Mouse (Mus musculus): Measurements from ENCODE around the gene Zfp609. TPM values are rescaled to one million over a fixed set of nuclear protein-coding genes. Genes with fewer than 3 reads are reported as not detected.

The Zfp609 gene
- polyA plus RNA-seq, 1 experiment from 2014 or later: 7.7 TPM

GRCm38 (mm10) chr9:65741066-65741852 lies 86.1 kb downstream of the Zfp609 start:
- H3K9ac ChIP-seq: no peak overlapping the region
- H3K4me3 ChIP-seq: no peak overlapping the region
- no peaks in the 10 kb centered on the region for H3K27me3 ChIP-seq
- H3K9me3 ChIP-seq: no peaks in the 10 kb centered on the region
- no peaks in the 10 kb centered on the region for H3K36me3 ChIP-seq
- no peak for ATAC-seq (ENCODE audit: low FRiP score, low read depth)
- WGBS: 87% methylated on average over 14 of the region's 14 CpGs
- H3K27ac ChIP-seq (replicated peaks): no peak overlapping the region
- no peak overlapping the region for H3K4me2 ChIP-seq
- peaks cover 39% of the 10 kb centered on the region for H3K4me1 ChIP-seq (replicated peaks)

- Histone ChIP-seq H3K9ac (no peak overlapping the region), H3K36me3 (peaks cover 7% of the 10 kb centered on the region; the same call in 1 of the 2 replicates), H3K9me3 (no peaks in the 10 kb centered on the region), H3K27me3 (no peaks in the 10 kb centered on the region), H3K27ac (replicated peaks) (no peak overlapping the region), H3K4me2 (no peak overlapping the region), H3K4me3 (no peak overlapping the region), H3K4me1 (replicated peaks) (no peaks in the 10 kb centered on the region)
- no peak for ATAC-seq (ENCODE audit: low FRiP score, low read depth)
- WGBS: 90% methylated on average over 3 of the region's 3 CpGs
Measured at GRCm38 (mm10) chr9:65734931-65735330, 92.4 kb downstream of the Zfp609 start.

DNA sequence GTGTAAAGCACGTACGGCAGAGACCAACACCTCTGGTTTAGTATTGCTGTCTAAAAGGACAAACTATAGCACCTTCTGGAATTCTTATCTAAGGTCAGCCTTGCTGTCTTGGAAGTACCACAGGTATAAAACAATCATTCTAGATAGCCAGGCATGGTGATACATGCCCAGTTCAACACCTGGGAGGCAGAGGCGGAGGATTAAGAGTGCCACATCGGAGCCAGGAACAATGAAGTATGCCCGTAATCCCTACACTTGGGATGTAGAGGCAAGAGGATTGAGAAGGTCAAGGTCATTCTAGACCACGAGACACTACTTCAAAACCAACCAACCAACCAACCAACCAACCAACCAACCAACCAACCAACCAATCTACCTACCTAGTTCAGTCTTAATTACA lies 98.8 kb downstream of the Zfp609 start:
- H3K27ac ChIP-seq (replicated peaks): no peak overlapping the region
- peaks cover 11% of the 10 kb centered on the region; the same call in 1 of the 2 replicates for H3K36me3 ChIP-seq
- no peak overlapping the region for H3K4me3 ChIP-seq
- no peaks in the 10 kb centered on the region for H3K27me3 ChIP-seq
- no peak for ATAC-seq (ENCODE audit: low FRiP score, low read depth)
- H3K9me3 ChIP-seq: no peaks in the 10 kb centered on the region
- no peak overlapping the region for H3K9ac ChIP-seq
- H3K4me2 ChIP-seq: no peak overlapping the region
- peaks cover 26% of the 10 kb centered on the region for H3K4me1 ChIP-seq (replicated peaks)
- WGBS: 96% methylated on average over 6 of the region's 6 CpGs

- WGBS: 90% methylated on average over 4 of the region's 4 CpGs
- H3K4me3 ChIP-seq: no peak overlapping the region
- H3K9ac ChIP-seq: no peak overlapping the region
- ATAC-seq (ENCODE audit: low FRiP score, low read depth): no peak
- peaks cover 11% of the 10 kb centered on the region; the same call in 1 of the 2 replicates for H3K36me3 ChIP-seq
- H3K4me1 ChIP-seq (replicated peaks): peaks cover 28% of the 10 kb centered on the region
- H3K27me3 ChIP-seq: no peaks in the 10 kb centered on the region
- no peak overlapping the region for H3K4me2 ChIP-seq
- H3K27ac ChIP-seq (replicated peaks): no peak overlapping the region
- H3K9me3 ChIP-seq: no peaks in the 10 kb centered on the region
Measured at GRCm38 (mm10) chr9:65727491-65727890, 99.9 kb downstream of the Zfp609 start.

DNA sequence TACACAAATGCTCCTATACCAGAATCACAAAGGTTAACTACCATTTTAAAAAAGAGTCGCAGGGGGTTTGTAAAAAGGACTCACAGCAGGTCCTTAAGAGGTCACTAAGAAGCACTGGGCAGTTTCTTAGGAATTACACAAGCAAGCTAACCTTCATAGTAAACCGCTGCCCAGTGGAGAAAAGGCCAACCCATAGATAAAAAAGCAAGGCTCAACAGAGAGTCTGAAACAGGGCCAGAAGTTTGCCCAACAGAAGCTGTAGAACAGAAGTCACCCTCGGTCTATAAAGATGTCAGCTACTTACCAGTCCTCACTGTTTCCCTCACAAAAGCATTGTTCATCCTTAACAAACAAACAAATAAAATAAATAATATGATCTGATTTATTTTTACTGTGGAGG lies 100.9 kb downstream of the Zfp609 start:
- no peak for ATAC-seq (ENCODE audit: low FRiP score, low read depth)
- H3K9ac ChIP-seq: no peak overlapping the region
- H3K27ac ChIP-seq (replicated peaks): no peak overlapping the region
- peaks cover 38% of the 10 kb centered on the region for H3K4me1 ChIP-seq (replicated peaks)
- no peaks in the 10 kb centered on the region for H3K27me3 ChIP-seq
- H3K36me3 ChIP-seq: peaks cover 11% of the 10 kb centered on the region; the same call in 1 of the 2 replicates
- no peak overlapping the region for H3K4me2 ChIP-seq
- H3K9me3 ChIP-seq: no peaks in the 10 kb centered on the region
- 84% methylated on average over 3 of the region's 3 CpGs for WGBS
- no peak overlapping the region for H3K4me3 ChIP-seq

- H3K36me3 ChIP-seq: 0 out of 2 replicates have a peak, but pooled peaks cover 6% of the 10 kb centered on the region
- H3K9me3 ChIP-seq: no peaks in the 10 kb centered on the region
- no peaks in the 10 kb centered on the region for H3K27me3 ChIP-seq
- WGBS: 34% methylated on average over 4 of the region's 4 CpGs
- H3K4me2 ChIP-seq: no peak overlapping the region
- no peak overlapping the region for H3K9ac ChIP-seq
- peaks cover 44% of the 10 kb centered on the region for H3K4me1 ChIP-seq (replicated peaks)
- peak overlapping the region; percentile 80 for H3K27ac ChIP-seq (replicated peaks)
- no peak overlapping the region for H3K4me3 ChIP-seq
- ATAC-seq (ENCODE audit: low FRiP score, low read depth): peak; percentile 46; the same call in 1 of the 2 replicates
Measured at GRCm38 (mm10) chr9:65725291-65725622, 102.1 kb downstream of the Zfp609 start.

- peak; percentile 60 for ATAC-seq (ENCODE audit: low FRiP score, low read depth)
- 0 out of 2 replicates have a peak, but pooled peaks cover 2% of the 10 kb centered on the region for H3K36me3 ChIP-seq
- no peaks in the 10 kb centered on the region for H3K9me3 ChIP-seq
- H3K27me3 ChIP-seq: no peaks in the 10 kb centered on the region
- peak overlapping the region; percentile 14; the same call in 1 of the 2 replicates for H3K4me2 ChIP-seq
- peaks cover 44% of the 10 kb centered on the region for H3K4me1 ChIP-seq (replicated peaks)
- H3K27ac ChIP-seq (replicated peaks): peak overlapping the region; percentile 80
- 14% methylated on average over 8 of the region's 8 CpGs for WGBS
- no peak overlapping the region for H3K4me3 ChIP-seq
- 0 out of 2 replicates have a peak overlapping the region, but pooled peaks have one; percentile 5 for H3K9ac ChIP-seq
Measured at GRCm38 (mm10) chr9:65724471-65725290, 102.7 kb downstream of the Zfp609 start.

- Histone ChIP-seq H3K27me3 (no peaks in the 10 kb centered on the region), H3K27ac (replicated peaks) (peak overlapping the region; percentile 43; the same call in 1 of the 2 replicates), H3K36me3 (no peaks in the 10 kb centered on the region), H3K4me1 (replicated peaks) (peaks cover 44% of the 10 kb centered on the region), H3K9ac (no peak overlapping the region), H3K4me3 (no peak overlapping the region), H3K4me2 (no peak overlapping the region), H3K9me3 (no peaks in the 10 kb centered on the region)
- 51% methylated on average over 10 of the region's 10 CpGs for WGBS
- no peak for ATAC-seq (ENCODE audit: low FRiP score, low read depth)
Measured at GRCm38 (mm10) chr9:65721161-65721566, 106.2 kb downstream of the Zfp609 start.

DNA sequence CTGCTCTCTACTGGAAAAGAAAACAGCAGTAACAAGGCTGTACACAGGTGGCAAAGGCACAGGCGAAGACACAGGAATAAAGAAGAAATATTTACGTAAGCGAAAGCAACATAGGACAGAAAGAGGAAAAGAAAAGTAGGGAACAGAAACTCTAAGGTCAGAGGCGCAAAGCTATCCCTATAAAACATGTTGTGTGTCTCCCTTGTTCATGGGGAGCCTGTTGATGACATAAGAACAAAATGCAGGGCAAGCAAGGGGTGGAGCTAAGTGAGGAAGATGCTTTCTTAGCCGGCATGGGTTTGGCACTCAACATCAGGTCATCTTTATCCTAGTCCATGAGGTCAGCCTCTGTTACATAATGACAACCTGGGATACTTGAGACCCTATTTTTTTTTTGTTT lies 109.2 kb downstream of the Zfp609 start:
- no peaks in the 10 kb centered on the region for H3K27me3 ChIP-seq
- H3K4me2 ChIP-seq: no peak overlapping the region
- no peak overlapping the region for H3K4me3 ChIP-seq
- H3K4me1 ChIP-seq (replicated peaks): peaks cover 16% of the 10 kb centered on the region
- no peak for ATAC-seq (ENCODE audit: low FRiP score, low read depth)
- WGBS: 92% methylated on average over 5 of the region's 5 CpGs
- no peak overlapping the region for H3K27ac ChIP-seq (replicated peaks)
- H3K36me3 ChIP-seq: no peaks in the 10 kb centered on the region
- no peaks in the 10 kb centered on the region for H3K9me3 ChIP-seq
- H3K9ac ChIP-seq: no peak overlapping the region

DNA sequence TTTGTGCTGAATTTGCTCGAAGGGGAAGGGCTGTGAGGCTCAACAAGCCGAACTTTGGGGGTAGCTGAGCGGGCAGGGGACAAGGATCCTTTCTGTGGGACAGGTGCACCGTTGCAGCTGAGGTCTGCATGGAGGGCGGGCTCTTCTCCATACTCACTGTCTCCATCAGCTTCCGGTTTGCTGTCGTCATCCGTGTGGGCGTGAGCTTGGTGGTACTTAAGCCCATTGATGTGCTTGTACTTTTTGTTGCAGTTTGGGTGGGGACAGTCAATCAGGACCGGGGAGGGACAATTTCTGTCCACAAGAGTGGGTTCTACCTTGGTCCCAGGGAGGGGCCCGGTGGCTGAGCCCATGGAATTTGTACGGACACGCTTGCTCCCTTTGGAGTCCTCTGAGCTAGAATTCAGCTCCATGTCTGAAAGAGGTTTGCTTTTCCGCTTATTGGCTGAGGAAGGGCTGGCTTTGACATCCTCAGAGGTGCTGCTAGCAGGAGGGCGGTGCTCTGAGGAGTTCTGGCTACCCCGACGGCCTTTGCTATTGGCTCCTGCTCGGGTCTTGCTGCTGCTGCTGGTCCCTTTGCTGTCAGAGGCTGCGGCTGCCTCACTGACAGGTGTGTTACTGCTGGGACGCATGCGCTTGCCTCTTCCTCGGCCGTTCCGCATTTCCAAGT lies 123.3 kb downstream of the Zfp609 start:
- no peak overlapping the region for H3K9ac ChIP-seq
- no peaks in the 10 kb centered on the region for H3K4me1 ChIP-seq (replicated peaks)
- 88% methylated on average over 24 of the region's 24 CpGs for WGBS
- H3K4me2 ChIP-seq: no peak overlapping the region
- H3K36me3 ChIP-seq: peaks cover 29% of the 10 kb centered on the region
- ATAC-seq (ENCODE audit: low FRiP score, low read depth): no peak
- H3K27ac ChIP-seq (replicated peaks): no peak overlapping the region
- no peaks in the 10 kb centered on the region for H3K9me3 ChIP-seq
- no peak overlapping the region for H3K4me3 ChIP-seq
- H3K27me3 ChIP-seq: no peaks in the 10 kb centered on the region

DNA sequence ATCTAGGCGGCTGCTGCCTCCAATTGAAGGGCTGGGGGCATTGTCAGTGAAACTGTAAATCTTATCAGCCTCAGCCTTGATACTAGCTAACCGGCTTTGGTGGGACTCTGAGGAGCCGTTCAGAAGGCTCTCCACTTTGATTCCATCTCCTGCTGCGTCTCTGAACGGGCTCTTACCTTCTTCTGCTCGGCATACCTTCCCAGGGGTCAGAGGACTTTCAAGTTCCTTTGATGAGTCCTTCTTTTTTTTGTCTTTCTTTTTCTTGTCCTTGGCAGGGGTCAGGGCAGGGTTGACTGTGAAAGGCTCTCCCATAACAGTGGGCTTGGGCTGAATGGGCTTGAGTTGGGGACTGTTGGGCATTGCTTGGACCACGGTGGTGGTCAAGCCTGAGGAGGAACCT lies 124.1 kb downstream of the Zfp609 start:
- peaks cover 35% of the 10 kb centered on the region for H3K36me3 ChIP-seq
- H3K27ac ChIP-seq (replicated peaks): no peak overlapping the region
- H3K4me3 ChIP-seq: no peak overlapping the region
- no peak for ATAC-seq (ENCODE audit: low FRiP score, low read depth)
- H3K9me3 ChIP-seq: no peaks in the 10 kb centered on the region
- 89% methylated on average over 7 of the region's 7 CpGs for WGBS
- no peaks in the 10 kb centered on the region for H3K27me3 ChIP-seq
- no peak overlapping the region for H3K9ac ChIP-seq
- no peak overlapping the region for H3K4me2 ChIP-seq
- H3K4me1 ChIP-seq (replicated peaks): no peaks in the 10 kb centered on the region

DNA sequence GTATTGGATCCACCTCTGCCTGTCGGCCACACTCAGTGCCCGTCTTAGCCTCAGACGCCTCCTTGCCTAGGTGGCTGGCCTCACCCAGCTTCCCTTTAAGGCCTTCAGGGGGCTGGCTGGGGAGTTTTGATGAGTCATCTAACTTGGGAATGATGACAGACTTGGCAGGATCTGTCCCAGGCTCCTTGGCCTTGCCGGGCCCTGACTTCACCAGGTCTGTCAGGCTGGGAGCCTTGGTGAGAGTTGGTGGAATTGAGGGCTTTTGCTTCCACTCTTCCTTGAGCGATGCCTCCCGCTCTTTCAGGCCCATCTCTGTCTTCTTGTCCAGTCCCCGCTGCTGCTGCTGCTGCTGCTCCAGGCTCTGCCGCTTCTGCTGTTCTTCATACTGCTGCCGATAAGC lies 125.1 kb downstream of the Zfp609 start:
- H3K36me3 ChIP-seq: peaks cover 35% of the 10 kb centered on the region
- H3K4me1 ChIP-seq (replicated peaks): no peaks in the 10 kb centered on the region
- H3K27me3 ChIP-seq: no peaks in the 10 kb centered on the region
- H3K9me3 ChIP-seq: no peaks in the 10 kb centered on the region
- no peak overlapping the region for H3K9ac ChIP-seq
- no peak overlapping the region for H3K4me2 ChIP-seq
- no peak overlapping the region for H3K27ac ChIP-seq (replicated peaks)
- H3K4me3 ChIP-seq: no peak overlapping the region
- WGBS: 93% methylated on average over 9 of the region's 9 CpGs
- ATAC-seq (ENCODE audit: low FRiP score, low read depth): no peak
